Mouse (Mus musculus): ENCODE results near the gene Mtmr12. TPM values are rescaled to one million over a fixed set of nuclear protein-coding genes. Genes with fewer than 3 reads are reported as not detected.
A peak's percentile ranks its signal among the peaks of the same experiment; 100 is the strongest.

Gene Mtmr12
- polyA plus RNA-seq, 1 experiment from 2014 or later = 17.6 TPM

- no peak overlapping the region for H3K27ac ChIP-seq (replicated peaks; ENCODE audit: low read depth, low read length)
- H3K4me3 ChIP-seq (ENCODE audit: low read depth, low read length) = no peak overlapping the region
- no peaks in the 10 kb centered on the region for H3K9me3 ChIP-seq (replicated peaks; ENCODE audit: control insufficient read depth, low read length)
- DNase-seq (ENCODE audit: low spot score) (no peak), ATAC-seq (replicated peaks; ENCODE audit: insufficient number of reproducible peaks, low FRiP score, low TSS enrichment, low read depth) (no peak)
- no peak overlapping the region for H3K9ac ChIP-seq (replicated peaks; ENCODE audit: low read length)
- 92% methylated on average over 2 of the region's 2 CpGs for WGBS
- no peaks in the 10 kb centered on the region for H3K4me1 ChIP-seq (ENCODE audit: control insufficient read depth, insufficient read depth, low read length)
- no peaks in the 10 kb centered on the region; the same call in 1 of the 2 replicates for H3K36me3 ChIP-seq (replicated peaks; ENCODE audit: control insufficient read depth, insufficient read depth, low read depth, low read length)
- H3K27me3 ChIP-seq (ENCODE audit: control insufficient read depth, insufficient read depth, low read length) = no peaks in the 10 kb centered on the region
- H3K4me2 ChIP-seq (ENCODE audit: low read depth, low read length) = no peak overlapping the region
Measured at GRCm38 (mm10) chr15:12252141-12252489, 47.3 kb downstream of the Mtmr12 start.

- no peak overlapping the region for H3K4me3 ChIP-seq (ENCODE audit: low read depth, low read length)
- H3K4me1 ChIP-seq (ENCODE audit: control insufficient read depth, insufficient read depth, low read length) = no peaks in the 10 kb centered on the region
- H3K27ac ChIP-seq (replicated peaks; ENCODE audit: low read depth, low read length) = no peak overlapping the region
- H3K36me3 ChIP-seq (replicated peaks; ENCODE audit: control insufficient read depth, insufficient read depth, low read depth, low read length) = peaks cover 4% of the 10 kb centered on the region
- no peaks in the 10 kb centered on the region for H3K9me3 ChIP-seq (replicated peaks; ENCODE audit: control insufficient read depth, low read length)
- no peak for ATAC-seq (replicated peaks; ENCODE audit: insufficient number of reproducible peaks, low FRiP score, low TSS enrichment, low read depth)
- H3K4me2 ChIP-seq (ENCODE audit: low read depth, low read length) = no peak overlapping the region
- no peaks in the 10 kb centered on the region for H3K27me3 ChIP-seq (ENCODE audit: control insufficient read depth, insufficient read depth, low read length)
- DNase-seq (ENCODE audit: low spot score) = no peak
- H3K9ac ChIP-seq (replicated peaks; ENCODE audit: low read length) = no peak overlapping the region
- 91% methylated on average over 16 of the region's 16 CpGs for WGBS
Measured at GRCm38 (mm10) chr15:12257730-12258494, 53.1 kb downstream of the Mtmr12 start.

GRCm38 (mm10) chr15:12263056-12263455 is 58.2 kb downstream of the Mtmr12 start:
- 66% methylated on average over 3 of the region's 3 CpGs for WGBS
- Histone ChIP-seq H3K9ac (replicated peaks; ENCODE audit: low read length) (no peak overlapping the region), H3K4me1 (ENCODE audit: control insufficient read depth, insufficient read depth, low read length) (no peaks in the 10 kb centered on the region), H3K4me3 (ENCODE audit: low read depth, low read length) (no peak overlapping the region), H3K27me3 (ENCODE audit: control insufficient read depth, insufficient read depth, low read length) (no peaks in the 10 kb centered on the region), H3K27ac (replicated peaks; ENCODE audit: low read depth, low read length) (no peak overlapping the region), H3K9me3 (replicated peaks; ENCODE audit: control insufficient read depth, low read length) (no peaks in the 10 kb centered on the region), H3K4me2 (ENCODE audit: low read depth, low read length) (no peak overlapping the region), H3K36me3 (replicated peaks; ENCODE audit: control insufficient read depth, insufficient read depth, low read depth, low read length) (peaks cover 7% of the 10 kb centered on the region)
- DNase-seq (ENCODE audit: low spot score) = no peak
- ATAC-seq (replicated peaks; ENCODE audit: insufficient number of reproducible peaks, low FRiP score, low TSS enrichment, low read depth) = no peak

GRCm38 (mm10) chr15:12266460-12266859 is 61.6 kb downstream of the Mtmr12 start:
- 53% methylated on average over 8 of the region's 8 CpGs for whole genome bisulfite sequencing
- H3K4me3 ChIP-seq (ENCODE audit: low read depth, low read length) = no peak overlapping the region
- peaks cover 7% of the 10 kb centered on the region for H3K36me3 ChIP-seq (replicated peaks; ENCODE audit: control insufficient read depth, insufficient read depth, low read depth, low read length)
- H3K9ac ChIP-seq (replicated peaks; ENCODE audit: low read length) = no peak overlapping the region
- no peaks in the 10 kb centered on the region for H3K4me1 ChIP-seq (ENCODE audit: control insufficient read depth, insufficient read depth, low read length)
- H3K9me3 ChIP-seq (replicated peaks; ENCODE audit: control insufficient read depth, low read length) = no peaks in the 10 kb centered on the region
- no peak overlapping the region for H3K4me2 ChIP-seq (ENCODE audit: low read depth, low read length)
- H3K27me3 ChIP-seq (ENCODE audit: control insufficient read depth, insufficient read depth, low read length) = no peaks in the 10 kb centered on the region
- no peak for DNase-seq (ENCODE audit: low spot score)
- H3K27ac ChIP-seq (replicated peaks; ENCODE audit: low read depth, low read length) = no peak overlapping the region
- no peak for ATAC-seq (replicated peaks; ENCODE audit: insufficient number of reproducible peaks, low FRiP score, low TSS enrichment, low read depth)

GRCm38 (mm10) chr15:12268021-12268420 is 63.2 kb downstream of the Mtmr12 start:
- peaks cover 4% of the 10 kb centered on the region for H3K36me3 ChIP-seq (replicated peaks; ENCODE audit: control insufficient read depth, insufficient read depth, low read depth, low read length)
- 73% methylated on average over 1 of the region's 1 CpGs for WGBS
- no peaks in the 10 kb centered on the region for H3K4me1 ChIP-seq (ENCODE audit: control insufficient read depth, insufficient read depth, low read length)
- no peaks in the 10 kb centered on the region for H3K27me3 ChIP-seq (ENCODE audit: control insufficient read depth, insufficient read depth, low read length)
- no peak overlapping the region for H3K27ac ChIP-seq (replicated peaks; ENCODE audit: low read depth, low read length)
- ATAC-seq (replicated peaks; ENCODE audit: insufficient number of reproducible peaks, low FRiP score, low TSS enrichment, low read depth) (0 out of 2 replicates have a peak, but pooled peaks have one; percentile 37), DNase-seq (ENCODE audit: low spot score) (peak; percentile 72)
- H3K9me3 ChIP-seq (replicated peaks; ENCODE audit: control insufficient read depth, low read length) = no peaks in the 10 kb centered on the region
- no peak overlapping the region for H3K9ac ChIP-seq (replicated peaks; ENCODE audit: low read length)
- no peak overlapping the region for H3K4me2 ChIP-seq (ENCODE audit: low read depth, low read length)
- H3K4me3 ChIP-seq (ENCODE audit: low read depth, low read length) = no peak overlapping the region

- H3K4me1 ChIP-seq (ENCODE audit: control insufficient read depth, insufficient read depth, low read length) = no peaks in the 10 kb centered on the region
- no peak overlapping the region for H3K27ac ChIP-seq (replicated peaks; ENCODE audit: low read depth, low read length)
- no peak for ATAC-seq (replicated peaks; ENCODE audit: insufficient number of reproducible peaks, low FRiP score, low TSS enrichment, low read depth)
- no peak overlapping the region for H3K9ac ChIP-seq (replicated peaks; ENCODE audit: low read length)
- DNase-seq (ENCODE audit: low spot score) = no peak
- H3K27me3 ChIP-seq (ENCODE audit: control insufficient read depth, insufficient read depth, low read length) = no peaks in the 10 kb centered on the region
- WGBS = 89% methylated on average over 9 of the region's 9 CpGs
- no peak overlapping the region for H3K4me2 ChIP-seq (ENCODE audit: low read depth, low read length)
- H3K4me3 ChIP-seq (ENCODE audit: low read depth, low read length) = no peak overlapping the region
- no peaks in the 10 kb centered on the region; the same call in none of the 2 replicates for H3K36me3 ChIP-seq (replicated peaks; ENCODE audit: control insufficient read depth, insufficient read depth, low read depth, low read length)
- H3K9me3 ChIP-seq (replicated peaks; ENCODE audit: control insufficient read depth, low read length) = no peaks in the 10 kb centered on the region
Measured at GRCm38 (mm10) chr15:12271340-12271739, 66.5 kb downstream of the Mtmr12 start.

GRCm38 (mm10) chr15:12273325-12274052 is 68.7 kb downstream of the Mtmr12 start:
- Histone ChIP-seq H3K4me2 (ENCODE audit: low read depth, low read length) (no peak overlapping the region), H3K36me3 (replicated peaks; ENCODE audit: control insufficient read depth, insufficient read depth, low read depth, low read length) (no peaks in the 10 kb centered on the region; the same call in 1 of the 2 replicates), H3K4me1 (ENCODE audit: control insufficient read depth, insufficient read depth, low read length) (no peaks in the 10 kb centered on the region), H3K9ac (replicated peaks; ENCODE audit: low read length) (no peak overlapping the region), H3K27me3 (ENCODE audit: control insufficient read depth, insufficient read depth, low read length) (no peaks in the 10 kb centered on the region), H3K4me3 (ENCODE audit: low read depth, low read length) (no peak overlapping the region), H3K27ac (replicated peaks; ENCODE audit: low read depth, low read length) (no peak overlapping the region), H3K9me3 (replicated peaks; ENCODE audit: control insufficient read depth, low read length) (no peaks in the 10 kb centered on the region)
- WGBS = 84% methylated on average over 12 of the region's 12 CpGs
- ATAC-seq (replicated peaks; ENCODE audit: insufficient number of reproducible peaks, low FRiP score, low TSS enrichment, low read depth) (no peak), DNase-seq (ENCODE audit: low spot score) (no peak)

All from embryonic facial prominence, embryonic 11.5 days (tissue).